ENCODE assay signal across 9 mouse cellular contexts in genomic region chr15:30646501-30647431, GRCm38 (mm10).
DNase-seq lines count a peak whose midpoint lies in the region; ATAC-seq and TF ChIP-seq lines count a peak whose summit lies in the region.
"Had no signal": no experiment of that assay in that cellular context is flagged by ENCODE, and none has a peak within 500 bp of the region (broad histone marks: within the 10 kb centered on the region; RNA-seq: fewer than 3 reads in every experiment).

No protein-coding gene starts in this region.

- WGBS in heart, adult 2 months: 1% methylated on average over 94 of the region's 94 CpGs
- WGBS in embryonic facial prominence, embryonic 13.5 days: under 1% methylated on average over 89 of the region's 94 CpGs
- 3% methylated on average over 57 of the region's 94 CpGs for WGBS in hindbrain, embryonic 16.5 days
- WGBS in liver, embryonic 15.5 days (ENCODE audit: insufficient replicate concordance): 3% methylated on average over 71 of the region's 94 CpGs
- 2% methylated on average over 54 of the region's 94 CpGs for WGBS in neural tube, embryonic 11.5 days

- POLR2A ChIA-PET in Patski (lab: Charles Lee): no interaction called here

- TF ChIP-seq POLR2A in heart, adult 2 months (IDR thresholded peaks at IDR 0.05; ENCODE audit: insufficient read depth, low read depth, low read length): no peak

- TF ChIP-seq CTCF in heart, adult 2 months (IDR thresholded peaks at IDR 0.05): no peak
- no peak for TF ChIP-seq CTCF in Patski (IDR thresholded peaks at IDR 0.05)

- intact Hi-C loops in heart, adult 2 months (cut with DNase I): no loop called here

- H3K79me2 ChIP-seq in heart, adult 2 months (replicated peaks; ENCODE audit: control insufficient read depth, insufficient read depth, low read length): no peaks in the 10 kb centered on the region

- no peaks in the 10 kb centered on the region for H3K9me3 ChIP-seq in embryonic facial prominence, embryonic 13.5 days
- H3K9me3 ChIP-seq in hindbrain, embryonic 16.5 days (ENCODE audit: control insufficient read depth, low read length): no peaks in the 10 kb centered on the region
- H3K9me3 ChIP-seq in liver, embryonic 15.5 days (replicated peaks): no peaks in the 10 kb centered on the region
- no peaks in the 10 kb centered on the region for H3K9me3 ChIP-seq in neural tube, embryonic 11.5 days (ENCODE audit: control insufficient read depth, low read length)

- no peaks in the 10 kb centered on the region for H3K4me1 ChIP-seq in heart, adult 2 months (ENCODE audit: control insufficient read depth, insufficient read depth, low read length)
- peaks cover 12% of the 10 kb centered on the region for H3K4me1 ChIP-seq in embryonic facial prominence, embryonic 13.5 days
- peaks cover 18% of the 10 kb centered on the region for H3K4me1 ChIP-seq in hindbrain, embryonic 16.5 days (ENCODE audit: control insufficient read depth, insufficient read depth, low read depth, low read length)
- no peaks in the 10 kb centered on the region for H3K4me1 ChIP-seq in liver, embryonic 15.5 days (replicated peaks)
- peaks cover 4% of the 10 kb centered on the region; the same call in 1 of the 2 replicates for H3K4me1 ChIP-seq in neural tube, embryonic 11.5 days (ENCODE audit: control insufficient read depth, insufficient read depth, low read length)

- H3K4me2 ChIP-seq in embryonic facial prominence, embryonic 13.5 days: peak overlapping the region; percentile 98
- H3K4me2 ChIP-seq in hindbrain, embryonic 16.5 days (ENCODE audit: low read length): peak overlapping the region; percentile 90
- peak overlapping the region; percentile 53 for H3K4me2 ChIP-seq in liver, embryonic 15.5 days
- peak overlapping the region; percentile 98 for H3K4me2 ChIP-seq in neural tube, embryonic 11.5 days (ENCODE audit: low read depth)

- no peak overlapping the region for H3K27ac ChIP-seq in heart, adult 2 months
- no peak overlapping the region for H3K27ac ChIP-seq in embryonic facial prominence, embryonic 13.5 days
- peak overlapping the region; percentile 37; the same call in 1 of the 2 replicates for H3K27ac ChIP-seq in hindbrain, embryonic 16.5 days (ENCODE audit: low read depth, low read length)
- H3K27ac ChIP-seq in liver, embryonic 15.5 days (replicated peaks): no peak overlapping the region
- H3K27ac ChIP-seq in neural tube, embryonic 11.5 days (ENCODE audit: low read depth, low read length): no peak overlapping the region

- ATAC-seq in Patski: peak; percentile 34
- ATAC-seq in embryonic facial prominence, embryonic 13.5 days (ENCODE audit: insufficient number of reproducible peaks, insufficient read depth, low FRiP score, low TSS enrichment, low read depth): peak; percentile 57
- ATAC-seq in hindbrain, embryonic 16.5 days: peak; percentile 78
- no peak for ATAC-seq in liver, embryonic 15.5 days (ENCODE audit: insufficient read depth)
- ATAC-seq in neural tube, embryonic 11.5 days (ENCODE audit: insufficient read depth, low FRiP score, low TSS enrichment): peak; percentile 71

- no peak overlapping the region for H3K4me3 ChIP-seq in heart, adult 2 months
- H3K4me3 ChIP-seq in embryonic facial prominence, embryonic 13.5 days: peak overlapping the region; percentile 57
- peak overlapping the region; percentile 55 for H3K4me3 ChIP-seq in hindbrain, embryonic 16.5 days (ENCODE audit: low read length)
- H3K4me3 ChIP-seq in liver, embryonic 15.5 days (replicated peaks): peak overlapping the region; percentile 27
- H3K4me3 ChIP-seq in neural tube, embryonic 11.5 days (ENCODE audit: low read depth, low read length): peak overlapping the region; percentile 56

- 0 out of 2 replicates have a peak overlapping the region, but pooled peaks have one; percentile 7 for H3K9ac ChIP-seq in heart, adult 2 months (ENCODE audit: low read depth, low read length)
- H3K9ac ChIP-seq in embryonic facial prominence, embryonic 13.5 days: peak overlapping the region; percentile 72
- H3K9ac ChIP-seq in hindbrain, embryonic 16.5 days (ENCODE audit: low read depth, low read length): peak overlapping the region; percentile 74
- no peak overlapping the region for H3K9ac ChIP-seq in liver, embryonic 15.5 days
- H3K9ac ChIP-seq in neural tube, embryonic 11.5 days (ENCODE audit: low read length): peak overlapping the region; percentile 61

- CTCF ChIA-PET in Patski (lab: Charles Lee): no interaction called here

- DNase-seq in heart, adult 2 months: peak; percentile 5 to 16
- no peak for DNase-seq in heart, adult 8-10 months (ENCODE audit: low spot score)
- no peak for DNase-seq in Patski (ENCODE audit: low read depth, low spot score)
- peak; percentile 23 for DNase-seq in neural tube, embryonic 11.5 days (ENCODE audit: low spot score)
- DNase-seq in yolk sac, embryonic 10.5 days (ENCODE audit: low spot score): no peak

- in situ Hi-C loops in Patski (cut with MboI; ENCODE audit: low pct_unique_long_range_greater_than_20kb): no loop called here

- TF ChIP-seq EP300 in heart, adult 2 months (IDR thresholded peaks at IDR 0.05; ENCODE audit: insufficient read depth, low read depth, low read length): no peak

- peaks cover 4% of the 10 kb centered on the region; the same call in 1 of the 2 replicates for H3K27me3 ChIP-seq in heart, adult 2 months (ENCODE audit: control insufficient read depth, insufficient read depth, low read length)
- H3K27me3 ChIP-seq in Patski: no peaks in the 10 kb centered on the region
- peaks cover 42% of the 10 kb centered on the region for H3K27me3 ChIP-seq in embryonic facial prominence, embryonic 13.5 days
- no peaks in the 10 kb centered on the region for H3K27me3 ChIP-seq in hindbrain, embryonic 16.5 days (replicated peaks; ENCODE audit: control insufficient read depth, insufficient read depth, low read length)
- H3K27me3 ChIP-seq in liver, embryonic 15.5 days: peaks cover 36% of the 10 kb centered on the region
- peaks cover 8% of the 10 kb centered on the region for H3K27me3 ChIP-seq in neural tube, embryonic 11.5 days (ENCODE audit: control insufficient read depth, insufficient read depth, low read length)
- H3K27me3 ChIP-seq: CH12.LX had no signal

- no peaks in the 10 kb centered on the region for H3K36me3 ChIP-seq in heart, adult 2 months (ENCODE audit: control insufficient read depth, insufficient read depth, low read length)
- no peaks in the 10 kb centered on the region for H3K36me3 ChIP-seq in embryonic facial prominence, embryonic 13.5 days
- H3K36me3 ChIP-seq in hindbrain, embryonic 16.5 days (ENCODE audit: control insufficient read depth, insufficient read depth, low read length): no peaks in the 10 kb centered on the region
- no peaks in the 10 kb centered on the region for H3K36me3 ChIP-seq in liver, embryonic 15.5 days (replicated peaks)
- no peaks in the 10 kb centered on the region for H3K36me3 ChIP-seq in neural tube, embryonic 11.5 days (ENCODE audit: control insufficient read depth, insufficient read depth, low read length)

Comparison
In these comparisons a context has a peak if more than half of its experiments do, and no peak if none do; other contexts are left out.
1. DNase-seq: peak in heart, adult 2 months (2 of 2) and neural tube, embryonic 11.5 days (single experiment); none in heart, adult 8-10 months (single experiment), Patski (single experiment) and yolk sac, embryonic 10.5 days (single experiment).
2. Peak in every context shown above with its lines, with median percentiles within 50 percentile points of each other: H3K4me2 ChIP-seq.